Mouse (Mus musculus) 3134 (cell line): ENCODE measurements around the gene Rnf10.

Experiments
- DNase-seq: peaks from one replicate; pipeline ENCODE4 v3.0.0-alpha.2; 2011; ENCODE audit warnings: low spot score; ENCODE audit not compliant: insufficient read length; ENCODE audit errors: extremely low read depth

Rnf10 gene

GRCm38 (mm10) chr5:115204562-115205311 is 68.0 kb downstream of the Rnf10 start:
- DNase-seq, result no peak

GRCm38 (mm10) chr5:115203735-115204561 is 68.8 kb downstream of the Rnf10 start:
- no peak for DNase-seq

DNA sequence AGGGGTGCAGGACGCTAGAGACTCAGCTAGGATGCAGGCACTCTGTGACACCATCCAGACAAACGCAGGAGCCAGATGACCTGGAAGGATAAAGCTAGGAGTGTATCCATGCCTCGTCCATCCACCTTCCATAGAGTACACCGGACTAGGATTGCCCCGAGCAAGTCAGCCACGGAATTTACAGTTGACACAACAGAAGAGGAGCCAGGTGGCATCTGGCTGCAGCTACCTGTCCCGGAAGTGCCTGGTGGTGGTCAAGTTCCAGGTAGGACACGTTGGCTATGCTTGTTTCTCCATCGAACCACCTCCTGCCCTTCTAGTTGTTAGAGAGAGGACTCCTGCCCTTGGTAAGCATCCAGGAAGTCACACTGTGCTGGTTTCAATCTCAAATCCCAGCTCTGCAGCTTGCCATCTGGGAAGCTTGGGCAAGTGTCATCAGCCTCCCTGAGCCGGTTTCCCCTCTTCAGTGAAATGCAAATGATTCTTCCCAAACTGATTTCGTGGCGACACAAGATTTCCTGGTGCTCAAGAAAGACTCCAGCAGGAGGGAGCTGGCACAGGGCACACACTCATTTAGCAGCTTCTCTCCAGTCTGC is 78.0 kb downstream of the Rnf10 start:
- no peak for DNase-seq

DNA sequence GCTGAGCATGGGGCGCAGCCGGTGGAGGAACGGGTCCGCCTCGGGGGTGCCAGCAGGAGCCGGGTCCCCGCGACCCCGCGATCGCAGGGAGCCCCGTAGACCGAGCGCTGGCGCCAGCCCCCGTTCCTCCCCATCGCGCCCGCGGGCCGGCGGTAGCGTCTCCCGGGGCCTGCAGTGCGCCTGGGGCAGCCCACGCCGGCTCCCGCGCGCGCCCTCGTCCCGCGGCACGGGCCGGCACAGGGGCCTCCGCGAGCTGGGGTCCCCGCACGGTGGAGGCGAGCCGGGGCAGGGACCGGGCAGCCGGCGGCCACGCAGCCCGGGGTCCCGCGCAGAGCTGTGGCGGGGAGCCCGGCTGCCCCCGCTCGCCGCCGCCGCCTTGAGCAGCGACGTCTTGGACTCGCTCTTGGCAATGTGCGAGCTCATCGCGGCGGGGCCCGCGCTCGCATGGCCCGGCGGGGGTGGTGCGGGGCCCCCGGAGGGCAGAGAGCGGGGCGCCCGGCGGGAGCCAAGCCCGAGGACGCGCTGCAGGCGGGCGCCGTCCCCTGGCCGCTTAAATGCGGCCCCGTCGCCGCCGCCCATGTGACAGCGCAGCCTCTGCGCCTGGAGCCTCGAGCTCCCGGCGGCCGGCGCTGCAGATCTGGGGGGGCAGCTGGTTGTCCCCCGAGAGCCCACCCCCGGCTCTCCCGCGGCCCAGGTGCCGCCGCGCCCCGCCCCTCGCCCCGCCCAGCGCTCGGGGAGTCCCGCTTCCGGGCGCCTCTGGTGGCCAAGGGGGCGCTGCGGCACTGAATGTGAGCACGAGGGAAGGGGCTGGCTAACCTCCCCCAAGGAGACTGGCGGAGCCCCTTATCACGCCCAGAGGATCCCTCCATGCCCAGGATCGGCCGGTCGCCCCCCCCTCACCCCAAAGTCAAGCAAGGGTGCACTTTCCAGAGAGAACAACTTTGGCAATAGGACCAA is 78.8 kb downstream of the Rnf10 start, which contains the start of gene Cabp1:
Gene Cabp1 (minus strand): TSS at position 713 of the 957 bp plus-strand sequence.
- DNase-seq, result no peak

DNA sequence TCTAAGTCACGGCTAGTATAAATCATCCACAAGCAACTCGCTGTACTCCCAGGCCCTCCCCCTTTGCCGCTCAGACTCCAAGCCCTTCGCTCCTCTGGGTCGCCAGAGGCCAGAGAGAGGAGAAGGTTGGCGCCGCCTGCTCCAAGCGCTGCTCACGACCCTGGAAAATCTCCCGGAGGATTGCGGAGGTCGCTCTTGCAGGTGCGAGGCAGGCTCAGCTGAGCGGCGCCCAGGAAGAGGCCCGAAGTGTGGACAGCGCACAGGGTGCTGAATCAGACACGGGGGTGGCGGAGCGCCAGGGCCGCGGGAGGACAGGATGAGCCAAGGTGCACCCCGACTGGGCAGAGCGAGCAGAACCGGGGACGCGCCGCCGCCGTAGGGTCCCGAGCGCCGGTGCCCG is 79.5 kb downstream of the Rnf10 start:
- DNase-seq, result no peak

DNA sequence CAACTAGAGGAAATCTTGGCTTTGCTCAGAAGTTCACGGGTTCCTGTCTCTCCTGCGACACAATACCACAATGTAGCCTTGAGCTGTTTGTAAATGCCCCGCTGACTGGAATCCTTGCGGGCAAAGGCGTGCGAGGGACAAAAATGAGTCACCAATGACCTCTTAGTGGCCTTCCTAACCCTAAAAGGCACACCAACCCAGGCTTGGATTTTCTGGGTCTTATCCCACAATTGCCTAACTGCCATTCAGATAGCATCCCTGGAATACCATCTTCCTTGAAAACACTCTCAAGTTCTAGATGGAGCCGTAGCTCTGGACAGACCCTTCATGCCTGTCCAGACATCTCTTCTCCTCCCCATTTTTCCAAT is 79.9 kb downstream of the Rnf10 start:
- no peak for DNase-seq

DNA sequence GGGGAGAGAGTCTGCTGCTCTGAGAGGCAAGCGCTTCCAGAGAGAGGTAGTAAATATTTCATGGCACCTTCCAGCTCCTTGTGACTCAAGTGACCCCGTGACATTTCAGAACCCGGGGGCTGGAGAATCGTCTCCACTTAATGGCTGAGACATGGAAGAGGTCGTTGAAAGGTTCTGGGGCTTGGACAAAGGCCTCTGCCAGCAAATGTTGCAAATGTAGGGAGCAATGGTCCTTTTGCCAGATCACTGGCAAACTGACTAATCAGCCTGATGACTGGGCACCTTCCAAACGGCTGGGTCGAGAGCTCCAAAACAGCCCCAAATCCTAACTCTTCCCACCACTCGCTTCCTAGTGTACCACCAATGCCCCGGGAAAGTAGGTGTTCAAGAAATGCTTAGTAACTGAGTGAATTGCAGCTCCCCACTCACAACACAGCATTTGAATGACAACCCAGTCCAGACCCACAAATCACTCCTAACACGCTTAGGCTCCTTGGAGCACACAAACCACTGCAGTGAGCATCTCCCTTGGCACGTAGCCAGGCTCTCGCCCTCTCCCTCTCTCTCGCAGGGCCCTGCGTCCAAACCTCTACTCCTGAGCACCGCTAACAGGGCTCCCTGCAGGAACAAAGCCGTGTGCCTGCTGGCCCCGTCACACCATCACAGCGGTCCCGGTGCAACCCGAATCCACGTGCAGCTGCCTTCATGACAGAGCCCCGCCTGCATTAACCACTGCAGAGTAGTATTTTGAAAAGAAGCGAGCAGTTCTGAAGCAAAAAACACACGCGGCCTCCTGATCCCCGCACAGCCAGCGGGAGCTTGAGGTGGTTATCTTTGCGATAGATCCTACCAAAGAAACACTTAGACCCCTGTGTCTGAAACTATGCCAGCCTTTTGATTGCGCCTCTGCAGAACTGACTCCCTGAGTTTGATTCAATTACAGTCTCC is 80.5 kb downstream of the Rnf10 start:
- no peak for DNase-seq
